Mouse (Mus musculus) cerebellum, adult 2 months (tissue): ENCODE results near the gene B430305J03Rik.

Experiments
- CTCF ChIP-seq: fragments of 200-500 bp; IDR thresholded peaks from 2 replicates; pipeline ENCODE4 v1.5.1; 2011; ENCODE audit warnings: low read depth, mild to moderate bottlenecking, control low read depth, low read length, moderate library complexity, borderline replicate concordance; ENCODE audit not compliant: insufficient read depth
- POLR2A ChIP-seq: fragments of 200-500 bp; IDR thresholded peaks from 2 replicates; pipeline ENCODE4 v1.6.1; 2011; ENCODE audit warnings: low read length, control low read depth, borderline replicate concordance; ENCODE audit not compliant: insufficient read depth

DNA sequence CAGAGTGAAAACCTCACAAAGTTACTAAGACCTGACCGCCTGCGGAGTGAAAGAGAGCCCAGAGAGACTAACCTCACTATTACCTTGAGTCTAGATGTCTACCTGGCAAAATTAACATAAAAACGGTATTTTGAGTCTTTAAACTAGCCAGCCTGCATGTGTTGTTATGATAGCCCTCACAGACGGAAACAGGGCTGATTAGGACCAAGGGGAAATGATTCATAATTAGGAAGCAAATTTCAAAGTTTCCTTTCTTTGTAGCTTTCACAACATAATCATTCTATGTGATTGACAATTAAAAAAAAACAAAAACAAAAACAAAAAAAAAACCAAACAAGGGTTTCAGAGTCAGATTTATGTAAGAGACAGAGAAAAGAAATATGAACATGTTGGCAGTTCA lies 20.6 kb upstream of the B430305J03Rik start:
- TF ChIP-seq CTCF (no peak), POLR2A (no peak)
